Mouse (Mus musculus) skeletal muscle tissue, adult 2 months (tissue): ENCODE results near the gene Gm49336.

ENCODE experiments used
- DNase-seq: peaks from one replicate; pipeline ENCODE4 v3.0.0-alpha.2; 2012; ENCODE audit warnings: low read depth, low spot score

The Gm49336 gene

GRCm38 (mm10) chr14:60238551-60238950, 12.8 kb downstream of the Gm49336 start:
- no peak for DNase-seq

- DNase-seq: no peak
These were observed 31.4 kb downstream of the Gm49336 start for GRCm38 (mm10) chr14:60219886-60220285.

- no peak for DNase-seq
These were observed 33.7 kb downstream of the Gm49336 start for GRCm38 (mm10) chr14:60217616-60218015.

- DNase-seq: no peak
These were observed 35.2 kb downstream of the Gm49336 start for GRCm38 (mm10) chr14:60216125-60216524.

- no peak for DNase-seq
These were observed 36.3 kb downstream of the Gm49336 start for GRCm38 (mm10) chr14:60215000-60215399.

GRCm38 (mm10) chr14:60214040-60214439, 37.3 kb downstream of the Gm49336 start:
- DNase-seq: no peak

GRCm38 (mm10) chr14:60209166-60209565, 42.1 kb downstream of the Gm49336 start:
- DNase-seq: no peak

- no peak for DNase-seq
These were observed 46.3 kb downstream of the Gm49336 start for GRCm38 (mm10) chr14:60204993-60205392.

GRCm38 (mm10) chr14:60196884-60197283, 54.4 kb downstream of the Gm49336 start, which contains the start of gene Atp8a2:
Atp8a2 (minus strand) TSS chr14:60197179.
- DNase-seq: peak; percentile 9

- no peak for DNase-seq
These were observed 55.3 kb downstream of the Gm49336 start for GRCm38 (mm10) chr14:60195999-60196398.

- no peak for DNase-seq
These were observed 56.7 kb downstream of the Gm49336 start for GRCm38 (mm10) chr14:60194606-60195005.

- no peak for DNase-seq
These were observed 61.5 kb downstream of the Gm49336 start for GRCm38 (mm10) chr14:60189771-60190170.

- no peak for DNase-seq
These were observed 63.0 kb downstream of the Gm49336 start for GRCm38 (mm10) chr14:60188201-60188825.

- DNase-seq: no peak
These were observed 70.0 kb downstream of the Gm49336 start for GRCm38 (mm10) chr14:60181306-60181705.

GRCm38 (mm10) chr14:60178571-60178955, 72.7 kb downstream of the Gm49336 start:
- DNase-seq: no peak

- DNase-seq: no peak
These were observed 73.4 kb downstream of the Gm49336 start for GRCm38 (mm10) chr14:60177614-60178570.

GRCm38 (mm10) chr14:60176891-60177613, 74.3 kb downstream of the Gm49336 start:
- no peak for DNase-seq

GRCm38 (mm10) chr14:60176469-60176890, 74.8 kb downstream of the Gm49336 start:
- DNase-seq: no peak

GRCm38 (mm10) chr14:60172286-60173055, 78.8 kb downstream of the Gm49336 start:
- no peak for DNase-seq

GRCm38 (mm10) chr14:60170845-60171610, 80.3 kb downstream of the Gm49336 start:
- DNase-seq: peak; percentile 9
